Comparison of ENCODE assay signal across 8 mouse cellular contexts in genomic region chr5:139668494-139668893, GRCm38 (mm10).
DNase-seq lines count a peak whose midpoint lies in the region; ATAC-seq lines count a peak whose summit lies in the region.

No protein-coding gene starts in this region.

- H3K27ac ChIP-seq in forebrain, embryonic 14.5 days (ENCODE audit: low read depth, low read length): no peak overlapping the region
- H3K27ac ChIP-seq in hindbrain, embryonic 12.5 days: no peak overlapping the region

- H3K9me3 ChIP-seq in forebrain, embryonic 14.5 days (replicated peaks; ENCODE audit: control insufficient read depth, low read length): no peaks in the 10 kb centered on the region
- no peaks in the 10 kb centered on the region for H3K9me3 ChIP-seq in hindbrain, embryonic 12.5 days (replicated peaks)

- peaks cover 53% of the 10 kb centered on the region for H3K27me3 ChIP-seq in forebrain, embryonic 14.5 days (replicated peaks; ENCODE audit: control insufficient read depth, insufficient read depth, low read length)
- peaks cover 95% of the 10 kb centered on the region for H3K27me3 ChIP-seq in hindbrain, embryonic 12.5 days

- ATAC-seq in forebrain, embryonic 14.5 days: peak; percentile 66
- peak; percentile 41; the same call in 1 of the 2 replicates for ATAC-seq in hindbrain, embryonic 12.5 days (ENCODE audit: low FRiP score)
- ATAC-seq in megakaryocyte, adult 5-6 weeks (ENCODE audit: poor library complexity, severe bottlenecking): peak; percentile 73
- ATAC-seq in inflammation-experienced regulatory T-cells, adult 6 months: no peak

- H3K4me1 ChIP-seq in forebrain, embryonic 14.5 days (ENCODE audit: control insufficient read depth, insufficient read depth, low read length): peaks cover 2% of the 10 kb centered on the region; the same call in 1 of the 2 replicates
- H3K4me1 ChIP-seq in hindbrain, embryonic 12.5 days: peaks cover 23% of the 10 kb centered on the region

- under 1% methylated on average over 24 of the region's 24 CpGs for WGBS in forebrain, embryonic 14.5 days
- WGBS in hindbrain, embryonic 12.5 days: under 1% methylated on average over 24 of the region's 24 CpGs

- peak overlapping the region; percentile 31; the same call in 1 of the 2 replicates for H3K4me2 ChIP-seq in forebrain, embryonic 14.5 days (ENCODE audit: low read length)
- H3K4me2 ChIP-seq in hindbrain, embryonic 12.5 days (replicated peaks): peak overlapping the region; percentile 23

- H3K4me3 ChIP-seq in forebrain, embryonic 14.5 days (ENCODE audit: low read depth, low read length): no peak overlapping the region
- no peak overlapping the region for H3K4me3 ChIP-seq in hindbrain, embryonic 12.5 days

- H3K9ac ChIP-seq in forebrain, embryonic 14.5 days (ENCODE audit: low read length): no peak overlapping the region
- peak overlapping the region; percentile 33; the same call in 1 of the 2 replicates for H3K9ac ChIP-seq in hindbrain, embryonic 12.5 days

- no peaks in the 10 kb centered on the region for H3K36me3 ChIP-seq in forebrain, embryonic 14.5 days (ENCODE audit: control insufficient read depth, insufficient read depth, low read length)
- H3K36me3 ChIP-seq in hindbrain, embryonic 12.5 days: no peaks in the 10 kb centered on the region

- DNase-seq in NIH3T3 (ENCODE audit: low read depth): peak; percentile 51
- peak; percentile 85 for DNase-seq in cerebellum, adult 11-12 months
- DNase-seq in forebrain, embryonic 14.5 days (ENCODE audit: low spot score): peak; percentile 76
- peak; percentile 51 to 53 for DNase-seq in layer of hippocampus, postnatal 14 days (ENCODE audit: low spot score in 2 of 2)
- peak; percentile 67 for DNase-seq in right cerebral cortex, postnatal 14 days
